Mouse (Mus musculus) spleen, postnatal 14 days (tissue): Measurements from ENCODE around the gene St8sia1.
"Not testable (repeated sequence)": the region's sequence is repeated elsewhere in the genome, so short reads cannot be mapped to it uniquely, and the experiment has no call there.

Experiments used
- DNase-seq, 2 experiments: peaks; one replicate each; pipeline ENCODE4 v3.0.0; 2021 to 2022; ENCODE audit warnings: low spot score in 2 of 2

Gene St8sia1

GRCm38 (mm10) chr6:142964076-142964530, at the start of gene St8sia1:
TSS of gene St8sia1 (minus strand) at chr6:142964452.
- DNase-seq, result no peak

GRCm38 (mm10) chr6:143012513-143013215, 48.4 kb upstream of the St8sia1 start:
- no peak for DNase-seq

GRCm38 (mm10) chr6:143008865-143009264, 44.6 kb upstream of the St8sia1 start:
- DNase-seq, result no peak

GRCm38 (mm10) chr6:143005209-143005608, 41.0 kb upstream of the St8sia1 start:
- not testable (repeated sequence) for DNase-seq

GRCm38 (mm10) chr6:143004801-143005200, 40.5 kb upstream of the St8sia1 start:
- no peak for DNase-seq

- DNase-seq, result no peak
Observed at GRCm38 (mm10) chr6:142998221-142998999, 34.2 kb upstream of the St8sia1 start.

GRCm38 (mm10) chr6:142996887-142997286, 32.6 kb upstream of the St8sia1 start:
- DNase-seq, result no peak

GRCm38 (mm10) chr6:142995567-142995966, 31.3 kb upstream of the St8sia1 start:
- no peak for DNase-seq

- no peak for DNase-seq
Observed at GRCm38 (mm10) chr6:142994821-142995220, 30.6 kb upstream of the St8sia1 start.

- no peak for DNase-seq
Observed at GRCm38 (mm10) chr6:142993705-142994698, 29.8 kb upstream of the St8sia1 start.

GRCm38 (mm10) chr6:142992971-142993370, 28.7 kb upstream of the St8sia1 start:
- no peak for DNase-seq

GRCm38 (mm10) chr6:142992099-142992498, 27.8 kb upstream of the St8sia1 start:
- no peak for DNase-seq

- DNase-seq, result no peak
Observed at GRCm38 (mm10) chr6:142991391-142992059, 27.3 kb upstream of the St8sia1 start.

- DNase-seq, result no peak
Observed at GRCm38 (mm10) chr6:142990516-142990915, 26.3 kb upstream of the St8sia1 start.

- no peak for DNase-seq
Observed at GRCm38 (mm10) chr6:142989495-142989894, 25.2 kb upstream of the St8sia1 start.

GRCm38 (mm10) chr6:142988753-142989152, 24.5 kb upstream of the St8sia1 start:
- peak; percentile 42 to 65 for DNase-seq

GRCm38 (mm10) chr6:142988231-142988630, 24.0 kb upstream of the St8sia1 start:
- no peak for DNase-seq

GRCm38 (mm10) chr6:142987616-142988015, 23.4 kb upstream of the St8sia1 start:
- no peak for DNase-seq

- DNase-seq, result not testable (repeated sequence)
Observed at GRCm38 (mm10) chr6:142986706-142987105, 22.5 kb upstream of the St8sia1 start.

- DNase-seq, result not testable (repeated sequence)
Observed at GRCm38 (mm10) chr6:142985561-142986238, 21.4 kb upstream of the St8sia1 start.
